Mouse (Mus musculus): Measurements from ENCODE around the gene Hsd17b2. TPM values are rescaled to one million over a fixed set of nuclear protein-coding genes. Genes with fewer than 3 reads are reported as not detected.

Hsd17b2 gene
- total RNA-seq, 4 experiments from 2014 or later, result not detected

DNA sequence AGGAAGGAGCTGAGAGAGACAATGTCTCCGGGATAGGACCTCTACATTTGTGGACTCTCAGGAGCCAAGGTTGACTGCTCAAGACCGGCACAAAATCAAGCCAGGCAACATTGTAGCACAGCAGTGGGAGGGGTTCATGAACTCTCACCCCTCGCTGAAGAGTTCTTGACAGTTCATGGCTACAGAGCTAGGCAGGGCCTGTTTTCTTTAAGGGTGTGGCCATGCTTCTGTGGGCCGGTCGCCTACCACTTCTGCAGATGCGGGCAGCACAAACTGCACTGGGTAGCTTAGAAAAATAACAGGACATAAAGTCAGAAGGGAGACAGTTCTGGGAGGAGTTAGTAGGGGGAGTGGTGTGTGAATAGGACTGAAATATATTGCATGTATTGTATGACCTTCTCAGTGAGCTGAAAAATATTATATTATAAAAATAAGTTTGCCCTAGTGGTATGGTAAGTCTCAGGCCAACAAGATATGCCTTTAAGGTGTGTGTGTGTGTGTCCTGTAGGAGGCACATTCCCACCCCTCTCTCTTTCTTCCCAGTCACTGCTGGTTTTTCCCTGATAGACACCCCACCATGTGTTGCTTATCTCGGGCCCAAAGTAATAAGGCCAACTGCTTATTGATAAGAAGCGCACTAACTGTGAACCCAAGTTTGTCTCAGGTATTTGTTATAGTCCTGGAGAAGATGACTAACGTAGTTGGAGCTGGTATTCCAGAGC lies 69.6 kb downstream of the Hsd17b2 start:
- no peak for DNase-seq (ENCODE audit: low spot score in 2 of 2)

DNA sequence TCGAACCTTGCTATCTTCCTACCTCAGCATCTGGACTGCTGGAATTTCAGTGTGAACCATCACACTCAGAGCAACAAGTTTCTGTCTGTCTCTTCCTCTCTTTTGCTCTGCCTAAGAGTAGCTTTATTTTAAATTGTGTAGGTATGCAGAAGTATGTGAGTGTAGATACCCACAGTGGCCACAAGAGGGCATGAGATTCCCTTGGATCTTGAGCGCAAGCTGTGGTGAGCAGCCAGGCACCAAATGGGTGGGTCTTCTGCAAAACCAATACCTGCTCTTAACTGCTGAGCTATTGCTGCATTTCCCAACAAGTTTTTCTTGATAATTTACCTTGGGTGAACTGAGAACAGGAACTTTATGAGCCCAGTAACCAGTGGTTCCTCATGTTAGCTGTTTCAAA lies 70.4 kb downstream of the Hsd17b2 start:
- no peak for DNase-seq (ENCODE audit: low spot score in 2 of 2)

DNA sequence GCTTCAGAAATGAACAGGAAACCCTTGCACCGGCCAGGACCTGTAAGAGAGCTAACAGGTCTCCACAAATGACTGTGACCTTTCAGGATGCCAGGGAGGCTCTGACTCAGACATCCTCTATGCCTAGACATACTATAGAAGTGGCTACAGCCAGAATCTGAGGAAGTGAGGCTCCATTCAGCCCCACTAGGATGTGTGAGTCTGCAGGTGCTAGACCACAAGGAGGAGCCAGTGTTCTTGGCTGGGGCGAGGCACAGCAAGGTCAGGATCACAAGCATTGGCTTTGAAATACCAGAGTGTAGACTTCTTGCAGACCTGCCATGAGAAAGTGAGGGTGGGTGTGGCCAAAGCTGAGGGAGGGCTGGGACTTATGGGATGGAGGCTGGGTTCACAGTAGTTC lies 70.9 kb downstream of the Hsd17b2 start:
- no peak for DNase-seq (ENCODE audit: low spot score in 2 of 2)

DNA sequence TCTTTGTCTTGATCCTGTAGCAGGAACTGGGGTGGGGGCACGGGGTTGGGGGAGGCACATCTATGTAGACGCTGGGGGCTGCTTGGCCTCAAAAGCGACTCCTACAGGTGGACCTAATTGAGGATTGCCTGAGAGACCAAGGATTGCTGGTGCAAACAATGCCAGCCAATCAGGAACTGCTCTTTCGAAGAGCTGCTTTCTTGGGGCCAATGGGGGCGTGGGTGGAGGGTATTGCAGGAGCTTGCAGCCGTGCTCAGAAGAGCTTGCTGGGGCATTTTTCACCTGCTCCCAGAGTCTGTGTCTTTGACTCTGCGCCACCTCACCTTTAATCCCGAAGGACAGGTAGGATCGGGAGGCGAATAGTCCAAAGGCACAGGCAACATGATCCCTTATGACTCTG lies 73.9 kb downstream of the Hsd17b2 start:
- no peak for DNase-seq (ENCODE audit: low spot score in 2 of 2)

DNA sequence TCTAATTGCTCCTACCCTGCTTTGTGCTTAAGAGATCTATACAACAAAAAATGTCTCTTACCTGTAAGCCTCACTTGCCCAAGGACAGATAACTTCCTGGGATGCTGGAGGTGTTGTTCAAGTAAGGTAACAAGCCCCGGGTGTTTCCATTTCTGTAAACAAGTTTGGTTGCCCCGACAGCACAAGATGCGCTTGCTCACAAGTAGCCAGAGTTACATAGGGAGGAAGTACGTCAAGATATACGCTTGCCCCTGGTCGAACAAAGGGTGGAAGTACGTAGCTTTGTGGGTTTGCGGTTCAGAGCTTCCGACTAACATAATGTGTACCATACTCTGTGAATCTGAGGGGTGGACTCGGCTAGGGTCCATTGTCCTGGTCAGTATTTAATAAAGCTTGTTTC lies 74.4 kb downstream of the Hsd17b2 start:
- no peak for DNase-seq (ENCODE audit: low spot score in 2 of 2)

DNA sequence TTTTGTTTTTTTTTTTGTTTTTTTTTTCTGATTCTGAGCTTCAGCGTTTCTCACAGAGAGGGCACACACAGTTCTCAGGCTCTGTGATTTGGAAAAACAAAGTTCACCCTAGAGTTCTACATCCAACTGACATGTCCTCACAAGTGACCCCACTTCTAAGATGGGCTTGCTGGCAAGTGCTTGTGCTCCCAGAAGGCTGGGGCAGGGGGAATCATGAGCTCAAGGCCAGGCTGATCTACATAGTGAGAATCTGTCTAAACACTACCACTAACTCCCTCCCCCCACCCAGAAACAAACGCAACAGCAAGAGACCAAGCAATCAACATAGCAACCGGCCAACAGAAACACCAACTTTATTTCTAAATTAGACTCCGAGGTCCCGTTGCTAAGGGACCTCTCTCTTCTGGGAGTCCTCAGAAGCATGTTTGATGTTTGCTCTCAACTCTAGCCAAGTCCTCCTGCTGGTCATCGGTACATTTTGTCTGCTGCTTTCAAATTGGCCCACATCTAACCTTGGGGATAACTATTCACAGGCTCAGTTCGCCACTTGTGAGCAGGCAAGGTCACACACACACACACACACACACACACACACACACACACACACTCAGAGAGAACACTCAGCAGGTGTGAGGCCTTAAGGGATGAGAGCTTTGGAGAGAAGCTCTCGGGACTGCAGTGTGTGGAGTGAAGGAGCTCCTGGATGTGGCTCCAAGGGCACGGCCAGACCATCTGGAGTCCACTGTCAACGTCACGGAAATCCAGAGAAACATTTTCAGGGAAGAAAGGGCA lies 77.0 kb downstream of the Hsd17b2 start:
- DNase-seq (ENCODE audit: low spot score in 2 of 2), result no peak

DNA sequence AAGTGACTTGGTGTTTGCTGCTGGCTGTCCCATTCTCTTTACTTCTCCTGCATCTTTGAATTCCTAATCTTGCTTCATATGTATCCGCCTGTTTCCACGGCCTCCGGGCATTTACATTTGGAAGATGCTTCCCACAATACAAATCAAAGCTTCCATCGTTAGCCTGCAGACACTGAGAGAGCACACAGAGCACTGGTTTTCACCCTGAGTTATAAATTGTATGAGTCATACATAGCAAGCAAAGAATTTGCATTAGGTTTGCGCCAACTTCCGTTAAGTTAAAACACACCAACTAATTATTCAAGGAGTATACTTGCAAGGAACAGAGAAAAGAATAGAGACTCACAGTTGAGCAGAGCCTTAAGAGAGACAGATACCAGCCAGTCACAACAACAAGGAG lies 77.6 kb downstream of the Hsd17b2 start:
- no peak for DNase-seq (ENCODE audit: low spot score in 2 of 2)

DNA sequence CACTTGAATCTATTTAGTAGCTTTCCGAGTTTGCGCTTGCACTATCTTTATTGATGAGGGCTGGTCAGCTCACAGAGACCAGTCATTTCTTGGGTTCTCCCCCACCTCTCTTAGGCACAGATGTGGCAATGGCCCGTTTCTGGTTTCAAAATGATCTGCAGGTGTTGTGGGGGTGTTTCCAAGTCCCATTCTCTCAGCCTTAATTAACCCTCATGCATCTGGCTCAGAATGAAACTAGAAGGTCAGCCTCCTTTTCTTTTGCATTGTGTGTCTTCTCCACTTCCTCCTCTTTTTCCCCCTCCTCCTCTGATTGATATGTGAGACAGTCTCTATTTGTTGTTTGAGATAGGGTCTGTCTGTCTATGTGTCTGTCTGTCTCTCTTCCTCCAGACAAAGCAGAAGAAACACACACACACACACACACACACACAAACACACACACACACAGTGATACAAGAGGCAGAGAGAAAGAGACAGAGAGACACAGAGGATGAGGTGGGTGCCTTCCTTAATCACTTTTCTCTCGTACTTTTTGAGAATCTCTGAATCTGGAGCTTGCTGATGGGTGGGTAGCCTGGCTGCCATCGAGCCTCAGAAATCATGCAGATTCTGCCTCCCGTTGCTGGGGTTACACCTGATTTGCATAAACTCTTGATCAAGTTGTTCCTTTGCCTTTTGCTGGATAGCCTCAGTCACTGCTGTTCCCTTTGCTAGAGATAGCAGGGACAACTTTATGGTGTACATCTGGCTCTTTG lies 79.8 kb downstream of the Hsd17b2 start:
- no peak for DNase-seq (ENCODE audit: low spot score in 2 of 2)

DNA sequence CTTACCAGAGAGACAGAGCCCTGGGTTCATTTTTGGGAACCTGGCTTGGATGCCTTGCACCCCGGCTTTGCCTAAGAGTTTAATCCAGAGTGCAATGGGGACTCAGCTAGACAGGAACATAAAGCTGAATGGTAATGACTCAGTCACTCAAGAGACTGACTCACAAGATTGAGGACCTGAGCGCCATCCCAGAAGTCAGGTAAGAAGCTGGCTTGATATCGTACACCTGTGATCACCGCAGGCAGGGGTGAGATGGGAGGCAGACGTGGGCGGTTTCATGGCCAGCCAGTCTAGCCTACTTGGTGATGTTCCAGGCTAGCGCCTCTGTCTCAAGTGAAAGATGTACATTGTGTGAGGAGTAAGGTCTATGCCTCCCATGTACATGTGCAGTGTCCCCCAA lies 81.3 kb downstream of the Hsd17b2 start:
- no peak for DNase-seq (ENCODE audit: low spot score in 2 of 2)

DNA sequence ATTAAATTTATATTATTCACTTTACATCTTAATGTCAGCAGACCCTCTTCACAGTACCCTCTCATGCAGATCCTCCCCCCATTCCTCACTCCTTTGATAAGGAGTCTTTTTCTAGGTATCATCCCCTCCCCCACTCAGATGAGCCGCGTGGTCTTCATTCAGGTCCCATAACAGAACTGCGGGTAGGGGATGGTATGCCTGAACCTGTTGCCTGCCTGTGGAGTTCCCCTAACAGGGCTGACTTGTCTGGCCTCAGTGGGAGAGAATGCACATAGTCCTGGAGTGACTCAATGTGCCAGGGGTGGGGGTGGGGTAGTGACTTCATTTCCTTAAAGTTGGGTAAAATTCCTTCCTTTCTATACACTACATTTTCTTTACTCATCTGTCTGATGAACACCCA lies 84.7 kb downstream of the Hsd17b2 start:
- DNase-seq (ENCODE audit: low spot score in 2 of 2), result no peak

DNA sequence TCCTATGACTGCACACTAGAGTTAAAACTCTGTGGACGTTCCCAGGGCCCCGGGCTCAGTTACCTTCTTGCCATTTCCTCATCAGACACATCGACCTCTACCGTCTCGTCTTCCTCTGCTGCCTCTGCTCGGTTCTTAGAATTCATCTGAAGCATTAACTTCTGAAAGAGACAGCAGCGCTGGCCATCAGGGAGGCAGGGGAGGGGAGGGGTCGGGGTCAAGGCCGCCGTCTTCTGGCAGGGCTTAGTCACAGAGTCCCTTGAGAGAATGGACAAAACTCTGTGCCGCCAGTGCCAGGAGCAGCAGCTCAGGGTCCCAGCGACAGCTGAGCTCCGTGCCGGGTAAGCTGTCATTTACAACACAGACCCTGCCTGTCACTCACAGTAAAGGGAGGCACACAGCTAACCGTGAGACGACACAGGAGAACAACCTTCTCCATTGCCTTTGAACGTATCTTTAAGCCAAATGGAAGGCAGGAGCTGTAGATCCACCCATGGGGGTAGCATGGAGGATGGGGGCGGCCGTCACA lies 91.0 kb downstream of the Hsd17b2 start:
- no peak for DNase-seq (ENCODE audit: low spot score in 2 of 2)

DNA sequence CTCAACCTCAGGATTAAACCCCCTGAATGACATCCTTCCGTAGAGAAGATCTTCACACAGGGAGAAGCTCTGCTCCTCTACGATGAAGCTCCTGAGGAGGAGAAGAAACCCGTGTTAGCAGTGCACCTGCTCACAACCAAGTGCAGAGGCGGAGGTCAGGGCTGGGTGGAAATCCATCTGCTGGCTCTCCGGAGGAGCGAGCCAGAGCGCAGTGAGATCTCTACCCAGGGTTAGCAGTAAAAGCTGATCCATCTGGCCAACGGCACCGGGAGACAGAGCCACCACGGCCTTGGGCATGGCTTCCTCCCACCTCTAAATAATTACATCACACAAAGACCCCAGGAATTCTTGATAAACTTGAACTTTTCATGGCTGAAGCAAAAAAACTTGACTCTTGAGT lies 92.9 kb downstream of the Hsd17b2 start:
- DNase-seq (ENCODE audit: low spot score in 2 of 2), result no peak

DNA sequence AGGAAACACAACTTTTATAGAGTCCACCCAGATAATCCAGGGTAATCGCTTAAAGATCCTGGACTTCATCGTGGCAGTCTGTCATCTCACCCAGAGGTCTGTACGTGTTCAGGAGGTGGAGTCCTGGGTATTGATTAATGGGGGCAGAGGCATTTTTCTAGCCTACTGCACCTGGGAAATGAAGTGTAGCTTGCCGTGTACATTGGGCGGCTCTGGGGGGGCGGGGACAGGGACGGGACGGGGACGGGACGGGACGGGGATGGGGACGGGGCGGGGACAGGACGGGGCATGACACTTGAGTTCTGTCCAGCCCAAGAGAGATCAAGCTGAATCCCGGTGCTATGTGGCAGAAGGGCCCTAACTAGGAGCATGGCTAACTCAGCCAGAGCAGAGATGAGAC lies 94.8 kb downstream of the Hsd17b2 start:
- no peak for DNase-seq (ENCODE audit: low spot score in 2 of 2)

DNA sequence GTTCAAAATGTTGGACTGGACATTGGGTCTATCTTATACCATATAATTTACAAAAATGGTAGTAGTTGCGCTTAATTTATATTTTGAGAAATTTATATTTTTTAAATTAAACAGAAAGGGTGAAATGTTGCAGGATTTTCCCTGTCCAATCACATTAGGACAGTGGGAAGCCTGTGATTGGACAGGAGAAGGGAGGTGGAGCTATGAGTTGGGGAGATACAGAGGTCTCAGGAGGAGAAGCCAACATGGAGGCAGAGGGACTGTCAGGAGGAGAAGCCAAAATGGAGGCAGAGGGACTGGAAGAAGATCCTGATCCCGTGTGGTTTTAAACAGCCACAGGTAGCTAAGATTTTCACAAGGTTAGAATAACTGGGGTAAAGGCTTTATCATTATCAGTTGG lies 96.4 kb downstream of the Hsd17b2 start:
- no peak for DNase-seq (ENCODE audit: low spot score in 2 of 2)

DNA sequence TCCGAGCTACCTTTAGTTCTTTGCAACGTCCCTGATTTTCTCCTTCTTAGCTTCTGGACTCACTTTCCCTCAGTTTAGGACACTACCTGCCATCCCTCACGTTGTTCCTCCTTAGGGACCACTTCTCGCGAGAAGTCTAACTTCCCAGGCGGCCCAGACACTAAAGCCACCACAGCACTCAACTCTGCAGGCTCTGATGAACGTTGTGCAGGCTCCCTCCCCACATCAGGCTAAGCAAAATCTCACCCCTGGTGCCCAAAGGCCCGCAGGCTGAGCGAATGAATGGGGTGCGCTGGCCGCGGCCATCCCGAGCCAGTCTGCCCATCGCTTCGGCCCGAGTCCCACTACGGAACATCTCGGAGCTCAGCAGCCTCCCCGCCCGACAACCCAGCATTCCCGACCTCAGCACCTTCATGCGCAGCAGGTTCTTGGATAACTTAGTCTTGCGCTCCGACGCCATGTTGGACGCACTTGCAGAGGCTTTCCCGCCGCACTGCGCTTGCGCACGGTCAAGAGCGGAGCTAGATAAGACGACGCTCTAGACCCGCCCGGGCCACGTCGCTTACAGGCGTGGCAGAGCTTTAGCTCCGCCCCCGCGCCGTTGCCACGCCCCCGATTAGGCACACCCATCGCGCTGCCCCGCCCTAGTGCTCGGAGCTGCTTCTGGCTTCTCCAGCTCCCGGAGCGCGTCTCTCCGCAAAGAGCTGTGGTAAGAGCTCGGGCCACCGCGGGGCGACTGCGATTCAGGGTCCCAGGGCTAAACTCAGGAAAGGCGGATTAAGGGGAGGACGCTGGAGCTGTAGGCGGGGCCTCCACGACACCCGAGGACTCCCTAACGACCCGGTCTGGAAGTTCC lies 100.0 kb downstream of the Hsd17b2 start, which contains the start of gene Mphosph6:
TSS of gene Mphosph6 (minus strand) at position 501 of the 856 bp plus-strand sequence.
- DNase-seq (ENCODE audit: low spot score in 2 of 2), result peak; percentile 92 to 96

DNA sequence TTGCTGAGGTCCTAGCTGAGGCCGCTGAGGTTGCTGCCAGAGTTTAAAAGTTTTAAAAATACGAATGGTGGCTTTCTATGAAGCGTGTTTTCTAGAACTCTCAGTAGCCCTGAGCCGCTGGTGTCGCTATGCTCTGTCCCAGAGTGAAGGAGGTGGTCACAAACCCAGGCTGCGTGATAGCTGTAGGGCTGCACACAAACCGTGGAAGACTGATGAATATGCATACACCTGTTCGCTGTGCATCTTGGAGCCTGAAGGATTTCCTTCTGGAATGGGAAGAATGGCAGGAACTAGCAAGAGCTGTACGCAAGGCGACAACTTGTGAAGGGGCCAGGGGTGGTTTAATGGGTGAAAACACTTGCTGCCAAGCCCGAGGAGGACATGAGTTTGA lies 100.6 kb downstream of the Hsd17b2 start:
- no peak for DNase-seq (ENCODE audit: low spot score in 2 of 2)

DNA sequence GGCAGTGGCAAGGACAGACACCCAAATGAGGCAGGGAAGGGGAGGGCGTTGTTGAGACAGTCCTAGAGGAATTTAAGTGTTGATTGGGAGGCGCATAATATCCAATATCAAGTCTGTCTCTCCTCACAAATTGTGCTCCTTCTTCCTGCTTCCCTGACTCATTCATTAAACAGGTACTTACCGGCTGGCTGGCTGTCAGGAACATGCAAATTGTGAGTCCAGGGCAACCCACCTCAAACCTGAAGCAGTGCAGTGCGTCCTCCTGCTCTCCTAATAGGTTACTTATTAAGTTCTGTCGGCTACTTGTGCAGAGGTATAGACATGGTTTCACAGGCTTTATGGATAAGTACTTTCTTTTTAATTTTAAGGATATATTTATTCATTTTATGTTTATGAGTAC lies 103.7 kb downstream of the Hsd17b2 start:
- no peak for DNase-seq (ENCODE audit: low spot score in 2 of 2)

Measured in gastrocnemius, adult 8-10 months (tissue).